Mouse (Mus musculus) MEL (cell line): ENCODE measurements around the gene Fgd3. TPM values are rescaled to one million over a fixed set of nuclear protein-coding genes. Genes with fewer than 3 reads are reported as not detected.

Experiments
- DNase-seq: peaks from one replicate; pipeline ENCODE4 v3.0.0; 2011; ENCODE audit warnings: low read depth, low spot score
- H3K27ac ChIP-seq: 2 replicates; pipeline ENCODE4 v1.5.1; 2012; ENCODE audit warnings: low read depth, mild to moderate bottlenecking, control low read depth, low read length, moderate library complexity; ENCODE audit not compliant: control insufficient read depth
- H3K27me3 ChIP-seq, 2 experiments: fragments of 150-350 bp in 1 of 2; sonication (generic) in 1 of 2; 2 replicates each; pipeline ENCODE4 v1.6.1; 2012; ENCODE audit warnings: low read length in 2 of 2, mild to moderate bottlenecking in 2 of 2, improper control_type of control experiment in 1 of 2, moderate library complexity in 1 of 2; ENCODE audit not compliant: insufficient read depth in 2 of 2, control insufficient read depth in 1 of 2
- H3K36me3 ChIP-seq, 2 experiments: 2 replicates each; pipeline ENCODE4 v1.6.1; 2012 to 2014; ENCODE audit warnings: low read length in 2 of 2, improper control_type of control experiment in 1 of 2, inconsistent platforms in 1 of 2, mild to moderate bottlenecking in 1 of 2; ENCODE audit not compliant: insufficient read depth in 2 of 2, control insufficient read depth in 1 of 2
- H3K4me1 ChIP-seq, 2 experiments: fragments of 150-350 bp in 1 of 2; sonication (generic) in 1 of 2; 2 replicates each; pipeline ENCODE4 v1.6.1; 2012; ENCODE audit warnings: low read length in 2 of 2, improper control_type of control experiment in 1 of 2, mild to moderate bottlenecking in 1 of 2; ENCODE audit not compliant: insufficient read depth in 2 of 2, control insufficient read depth in 1 of 2
- H3K4me3 ChIP-seq, 2 experiments: fragments of 150-350 bp in 1 of 2; sonication (generic) in 1 of 2; 2 replicates each; pipeline ENCODE4 v1.5.1; 2012; ENCODE audit warnings: low read depth in 2 of 2, low read length in 2 of 2, mild to moderate bottlenecking in 2 of 2, moderate library complexity in 2 of 2, control low read depth in 1 of 2, improper control_type of control experiment in 1 of 2; ENCODE audit not compliant: control insufficient read depth in 1 of 2, insufficient read depth in 1 of 2
- H3K79me2 ChIP-seq: 2 replicates; pipeline ENCODE4 v1.6.1; 2012; ENCODE audit warnings: mild to moderate bottlenecking, low read length, moderate library complexity; ENCODE audit not compliant: control insufficient read depth, poor library complexity, insufficient read depth
- H3K9ac ChIP-seq: 2 replicates; pipeline ENCODE4 v1.6.1; 2012; ENCODE audit warnings: low read depth, mild to moderate bottlenecking, control low read depth, low read length, moderate library complexity; ENCODE audit not compliant: control insufficient read depth, poor library complexity, severe bottlenecking
- H3K9me3 ChIP-seq: fragments of 150-350 bp; sonication (generic); replicated peaks from 2 replicates; pipeline ENCODE4 v1.6.1; 2012; ENCODE audit warnings: mild to moderate bottlenecking, low read length, improper control_type of control experiment, moderate library complexity; ENCODE audit not compliant: insufficient read depth
- BHLHE40 ChIP-seq: IDR thresholded peaks from 2 replicates; pipeline ENCODE4 v1.6.1; 2012; ENCODE audit warnings: low read depth, mild to moderate bottlenecking, inconsistent platforms, low read length, improper control_type of control experiment, borderline replicate concordance
- CHD1 ChIP-seq: IDR thresholded peaks from 2 replicates; pipeline ENCODE4 v1.6.1; 2012; ENCODE audit warnings: low read depth, mild to moderate bottlenecking, inconsistent platforms, low read length, improper control_type of control experiment
- CHD2 ChIP-seq: IDR thresholded peaks from 2 replicates; pipeline ENCODE4 v1.6.1; 2011; ENCODE audit warnings: low read length, improper control_type of control experiment
- E2F4 ChIP-seq: IDR thresholded peaks from 2 replicates; pipeline ENCODE4 v1.6.1; 2011; ENCODE audit warnings: low read depth, low read length, improper control_type of control experiment, borderline replicate concordance
- EP300 ChIP-seq, 2 experiments: IDR thresholded peaks; 2 replicates each; pipeline ENCODE4 v1.6.1; 2011; ENCODE audit warnings: improper control_type of control experiment in 2 of 2, low read length in 2 of 2, low read depth in 1 of 2, mild to moderate bottlenecking in 1 of 2
- GABPA ChIP-seq: IDR thresholded peaks from 2 replicates; pipeline ENCODE4 v1.6.1; 2012; ENCODE audit warnings: low read depth, mild to moderate bottlenecking, inconsistent platforms, low read length, improper control_type of control experiment, moderate library complexity
- GATA1 ChIP-seq: IDR thresholded peaks from 2 replicates; pipeline ENCODE4 v1.6.1; 2011; ENCODE audit warnings: low read depth, low read length, improper control_type of control experiment
- JUND ChIP-seq: IDR thresholded peaks from 2 replicates; pipeline ENCODE4 v1.6.1; 2011; ENCODE audit warnings: low read depth, mild to moderate bottlenecking, improper control_type of control experiment, low read length
- MAFK ChIP-seq: IDR thresholded peaks from 2 replicates; pipeline ENCODE4 v1.6.1; 2011; ENCODE audit warnings: low read depth, mild to moderate bottlenecking, low read length, improper control_type of control experiment, borderline replicate concordance
- MAX ChIP-seq: IDR thresholded peaks from 2 replicates; pipeline ENCODE4 v1.6.1; 2011; ENCODE audit warnings: low read length, improper control_type of control experiment
- MAZ ChIP-seq: IDR thresholded peaks from 2 replicates; pipeline ENCODE4 v1.6.1; 2012; ENCODE audit warnings: low read depth, mild to moderate bottlenecking, inconsistent platforms, low read length, improper control_type of control experiment
- POLR2A ChIP-seq, 2 experiments: IDR thresholded peaks; 2 replicates each; pipeline ENCODE4 v1.6.1; 2011 to 2012; ENCODE audit warnings: low read length in 2 of 2, mild to moderate bottlenecking in 2 of 2, control low read depth in 1 of 2, improper control_type of control experiment in 1 of 2, low read depth in 1 of 2, moderate library complexity in 1 of 2; ENCODE audit not compliant: control insufficient read depth in 1 of 2, insufficient read depth in 1 of 2, poor library complexity in 1 of 2
- POLR2AphosphoS5 ChIP-seq: IDR thresholded peaks from 2 replicates; pipeline ENCODE4 v1.6.1; 2012; ENCODE audit warnings: low read depth, borderline replicate concordance, mild to moderate bottlenecking, inconsistent platforms, low read length, moderate library complexity, mixed read lengths
- RAD21 ChIP-seq: IDR thresholded peaks from 2 replicates; pipeline ENCODE4 v1.6.1; 2011; ENCODE audit warnings: mild to moderate bottlenecking, low read depth, low read length, improper control_type of control experiment
- RCOR1 ChIP-seq: IDR thresholded peaks from 2 replicates; pipeline ENCODE4 v1.6.1; 2012; ENCODE audit warnings: low read depth, mild to moderate bottlenecking, inconsistent platforms, low read length, improper control_type of control experiment
- SIN3A ChIP-seq: IDR thresholded peaks from 2 replicates; pipeline ENCODE4 v1.6.1; 2012; ENCODE audit warnings: low read length, improper control_type of control experiment, inconsistent platforms
- TAL1 ChIP-seq: IDR thresholded peaks from 2 replicates; pipeline ENCODE4 v1.6.1; 2012; ENCODE audit warnings: mild to moderate bottlenecking, inconsistent platforms, low read length, moderate library complexity, mixed read lengths
- TBP ChIP-seq: IDR thresholded peaks from 2 replicates; pipeline ENCODE4 v1.8.0; 2011; ENCODE audit warnings: low read depth, low read length, improper control_type of control experiment
- USF2 ChIP-seq, 2 experiments: IDR thresholded peaks; 2 replicates each; pipeline ENCODE4 v1.6.1; 2011 to 2012; ENCODE audit warnings: improper control_type of control experiment in 2 of 2, low read length in 2 of 2, borderline replicate concordance in 1 of 2, inconsistent platforms in 1 of 2, low read depth in 1 of 2, mild to moderate bottlenecking in 1 of 2; ENCODE audit not compliant: insufficient read depth in 1 of 2
- polyA plus RNA-seq, 2 experiments: library from polyadenylated mRNA; stranded (reverse) in 1 of 2; unstranded in 1 of 2; fragments of >175 nt in 1 of 2; fragments of >200 nt in 1 of 2; gene quantifications; 2 replicates each; pipeline versions ENCODE4 v1.2.1 to v1.2.4; 2012; ENCODE audit warnings: low replicate concordance in 2 of 2, low read depth in 1 of 2; ENCODE audit not compliant: insufficient read length in 2 of 2, insufficient read depth in 1 of 2, missing spikeins in 1 of 2
- total RNA-seq: library from RNA; depleted of rRNA; stranded (reverse); fragments of 300-350 nt; gene quantifications from 2 replicates; pipeline ENCODE4 v1.2.3, GENCODE M21; 2012

Gene Fgd3
- total and polyA plus RNA-seq, 3 experiments: 5.0 to 6.9 TPM; not detected in 1

GRCm38 (mm10) chr13:49362804-49363203 lies 42.7 kb upstream of the Fgd3 start:
- peaks cover 5 to 7% of the 10 kb centered on the region in 2 experiments; a peak in 2 of 4 replicates for H3K4me1 ChIP-seq
- no peak overlapping the region for H3K4me3 ChIP-seq
- no peaks in the 10 kb centered on the region for H3K27me3 ChIP-seq
- TF ChIP-seq CHD2 (no peak), CHD1 (no peak), MAZ (no peak), USF2 (IDR thresholded peaks at IDR 0.05; ENCODE audit: borderline replicate concordance in 1 of 2, insufficient read depth in 1 of 2, low read depth in 1 of 2, low read length in 2 of 2) (no peak), POLR2AphosphoS5 (no peak), MAX (no peak), E2F4 (no peak), POLR2A (IDR thresholded peaks at IDR 0.05; ENCODE audit: control insufficient read depth in 1 of 2, insufficient read depth in 1 of 2, low read depth in 1 of 2, low read length in 2 of 2, poor library complexity in 1 of 2) (no peak), RAD21 (no peak), TBP (no peak), SIN3A (no peak), TAL1 (no peak), GATA1 (no peak), GABPA (no peak), EP300 (IDR thresholded peaks at IDR 0.05; ENCODE audit: low read depth in 1 of 2, low read length in 2 of 2) (no peak), RCOR1 (no peak), JUND (no peak)
- peaks cover 30% of the 10 kb centered on the region; the same call in 1 of the 2 replicates for H3K79me2 ChIP-seq
- no peaks in the 10 kb centered on the region; a peak in 2 of 4 replicates for H3K36me3 ChIP-seq
- no peak for DNase-seq
- H3K9me3 ChIP-seq: no peaks in the 10 kb centered on the region
- H3K27ac ChIP-seq: no peak overlapping the region
- no peak overlapping the region for H3K9ac ChIP-seq

DNA sequence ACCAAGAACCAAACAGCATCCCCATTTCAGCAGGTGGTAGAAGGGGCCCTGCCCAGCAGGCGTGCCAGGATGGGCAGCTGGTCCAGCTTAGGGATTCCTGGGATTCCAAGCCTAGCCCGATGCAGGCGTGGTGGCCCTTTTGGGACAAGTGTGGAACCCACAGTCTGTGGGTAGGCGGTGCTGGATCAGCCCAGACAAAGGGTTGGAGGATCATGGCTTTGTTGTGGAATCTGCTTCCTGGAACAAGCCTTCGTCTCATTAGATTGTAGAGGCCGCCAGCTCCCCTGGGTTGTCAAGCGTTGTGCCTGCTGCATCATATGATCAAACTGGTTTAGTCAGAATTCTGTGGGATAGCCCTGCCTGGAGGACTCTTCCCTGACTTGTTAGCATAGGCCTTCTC lies 42.3 kb upstream of the Fgd3 start:
- no peak for TF ChIP-seq E2F4
- TF ChIP-seq MAFK: no peak
- no peak for TF ChIP-seq BHLHE40
- Histone ChIP-seq H3K79me2 (peaks cover 26% of the 10 kb centered on the region; the same call in 1 of the 2 replicates), H3K4me3 (no peak overlapping the region), H3K4me1 (peaks cover 5 to 7% of the 10 kb centered on the region in 2 experiments; a peak in 2 of 4 replicates), H3K9me3 (no peaks in the 10 kb centered on the region), H3K27ac (no peak overlapping the region), H3K36me3 (no peaks in the 10 kb centered on the region; a peak in 2 of 4 replicates), H3K27me3 (no peaks in the 10 kb centered on the region), H3K9ac (no peak overlapping the region)
- no peak for DNase-seq
